Mouse (Mus musculus) heart, embryonic 14.5 days (tissue): Measurements from ENCODE around the gene Ikbip. TPM values are rescaled to one million over a fixed set of nuclear protein-coding genes. Genes with fewer than 3 reads are reported as not detected.

Experiments used
- ATAC-seq: fragments of 200-750 bp; cut with Nextera tagmentation; 2 replicates; pipeline ENCODE4 v1.8.0; 2017; ENCODE audit warnings: low read depth, moderate TSS enrichment; ENCODE audit not compliant: insufficient number of reproducible peaks, insufficient read depth, low FRiP score
- H3K27ac ChIP-seq, 2 experiments: fragments of 200-500 bp in 1 of 2; fragments of 300-500 bp in 1 of 2; sonication (generic) in 1 of 2; replicated peaks in 1 of 2; 2 replicates each; pipeline ENCODE4 v1.5.1; 2012 to 2014; ENCODE audit warnings: low read depth in 2 of 2, low read length in 2 of 2, control low read depth in 1 of 2, mild to moderate bottlenecking in 1 of 2, mixed read lengths in 1 of 2; ENCODE audit not compliant: control insufficient read depth in 1 of 2, insufficient read depth in 1 of 2
- H3K27me3 ChIP-seq: fragments of 300-500 bp; sonication (generic); 2 replicates; pipeline ENCODE4 v1.6.1; 2014; ENCODE audit warnings: mild to moderate bottlenecking, low read length, control low read depth; ENCODE audit not compliant: control insufficient read depth, insufficient read depth
- H3K36me3 ChIP-seq: fragments of 300-500 bp; sonication (generic); 2 replicates; pipeline ENCODE4 v1.6.1; 2014; ENCODE audit warnings: mild to moderate bottlenecking, control low read depth, low read length, mixed read lengths; ENCODE audit not compliant: control insufficient read depth, insufficient read depth
- H3K4me1 ChIP-seq, 2 experiments: fragments of 200-500 bp in 1 of 2; fragments of 300-500 bp in 1 of 2; sonication (generic) in 1 of 2; 2 replicates each; pipeline ENCODE4 v1.6.1; 2012 to 2014; ENCODE audit warnings: low read length in 2 of 2, control low read depth in 1 of 2, mixed read lengths in 1 of 2; ENCODE audit not compliant: control insufficient read depth in 2 of 2, insufficient read depth in 2 of 2
- H3K4me2 ChIP-seq: fragments of 300-500 bp; sonication (generic); 2 replicates; pipeline ENCODE4 v1.6.1; 2014; ENCODE audit warnings: mild to moderate bottlenecking, low read length
- H3K4me3 ChIP-seq, 2 experiments: fragments of 200-500 bp in 1 of 2; fragments of 300-500 bp in 1 of 2; sonication (generic) in 1 of 2; 2 replicates each; pipeline ENCODE4 v1.5.1; 2012 to 2014; ENCODE audit warnings: low read length in 2 of 2, mild to moderate bottlenecking in 2 of 2, control low read depth in 1 of 2, low read depth in 1 of 2, moderate library complexity in 1 of 2; ENCODE audit not compliant: control insufficient read depth in 1 of 2, insufficient read depth in 1 of 2
- H3K9ac ChIP-seq: fragments of 300-500 bp; sonication (generic); 2 replicates; pipeline ENCODE4 v1.6.1; 2014; ENCODE audit warnings: mild to moderate bottlenecking, low read length
- H3K9me3 ChIP-seq: fragments of 300-500 bp; sonication (generic); 2 replicates; pipeline ENCODE4 v1.6.1; 2016; ENCODE audit warnings: low read length, control low read depth; ENCODE audit not compliant: control insufficient read depth
- WGBS: fragments of 180-500 bp; shearing (Covaris S2); extraction: QIAGEN DNeasy Blood & Tissue Kit; methylation state at CpG from one replicate; pipeline ENCODE4 v1.1.7; 2014; 5-methylcytosine and 5-hydroxymethylcytosine counted together
- polyA plus RNA-seq: library from polyadenylated mRNA; unstranded; fragments of >200 nt; fragmentation: Nextera tagmentation; extraction: Ambion mirVana; gene quantifications from 2 replicates; pipeline ENCODE4 v1.2.1, GENCODE M21; 2014

Gene Ikbip
- polyA plus RNA-seq, 1 experiment from 2014 or later = 48.3 TPM

- Histone ChIP-seq H3K27me3 (no peaks in the 10 kb centered on the region), H3K4me1 (no peaks in the 10 kb centered on the region), H3K4me2 (no peak overlapping the region), H3K36me3 (peaks cover 50% of the 10 kb centered on the region), H3K4me3 (no peak overlapping the region), H3K9ac (no peak overlapping the region), H3K9me3 (no peaks in the 10 kb centered on the region), H3K27ac (no peak overlapping the region)
- WGBS = 61% methylated on average over 1 of the region's 1 CpGs
- ATAC-seq = no peak
Measured at GRCm38 (mm10) chr10:91071768-91072167, 11.0 kb upstream of the Ikbip start.

- no peak for ATAC-seq
- H3K9me3 ChIP-seq = no peaks in the 10 kb centered on the region
- no peak overlapping the region for H3K4me2 ChIP-seq
- no peak overlapping the region for H3K27ac ChIP-seq
- peaks cover 52% of the 10 kb centered on the region for H3K36me3 ChIP-seq
- H3K27me3 ChIP-seq = no peaks in the 10 kb centered on the region
- 73% methylated on average over 3 of the region's 3 CpGs for WGBS
- no peak overlapping the region for H3K9ac ChIP-seq
- no peak overlapping the region for H3K4me3 ChIP-seq
- H3K4me1 ChIP-seq = no peaks in the 10 kb centered on the region
Measured at GRCm38 (mm10) chr10:91073345-91073744, 9.4 kb upstream of the Ikbip start.

GRCm38 (mm10) chr10:91076667-91077066 lies 6.1 kb upstream of the Ikbip start:
- 82% methylated on average over 2 of the region's 2 CpGs for WGBS
- no peak for ATAC-seq
- H3K27me3 ChIP-seq = no peaks in the 10 kb centered on the region
- H3K4me3 ChIP-seq = no peak overlapping the region
- H3K27ac ChIP-seq = no peak overlapping the region
- no peak overlapping the region for H3K9ac ChIP-seq
- H3K9me3 ChIP-seq = no peaks in the 10 kb centered on the region
- no peak overlapping the region for H3K4me2 ChIP-seq
- H3K36me3 ChIP-seq = peaks cover 52% of the 10 kb centered on the region
- no peaks in the 10 kb centered on the region for H3K4me1 ChIP-seq

- H3K27ac ChIP-seq = no peak overlapping the region
- H3K4me2 ChIP-seq = peak overlapping the region; percentile 88; the same call in 1 of the 2 replicates
- no peak for ATAC-seq
- 78% methylated on average over 5 of the region's 5 CpGs for WGBS
- peaks cover 0 to 8% of the 10 kb centered on the region in 2 experiments; a peak in 2 of 4 replicates for H3K4me1 ChIP-seq
- H3K4me3 ChIP-seq = no peak overlapping the region
- no peaks in the 10 kb centered on the region for H3K9me3 ChIP-seq
- no peaks in the 10 kb centered on the region for H3K27me3 ChIP-seq
- H3K9ac ChIP-seq = 0 out of 2 replicates have a peak overlapping the region, but pooled peaks have one; percentile 30
- H3K36me3 ChIP-seq = peaks cover 40% of the 10 kb centered on the region
Measured at GRCm38 (mm10) chr10:91080540-91080939, 2.2 kb upstream of the Ikbip start.

GRCm38 (mm10) chr10:91081959-91082507 lies 707 bp upstream of the Ikbip start:
- Histone ChIP-seq H3K36me3 (peaks cover 25% of the 10 kb centered on the region), H3K9me3 (no peaks in the 10 kb centered on the region), H3K4me1 (peaks cover 0 to 8% of the 10 kb centered on the region in 2 experiments; a peak in 2 of 4 replicates), H3K9ac (peak overlapping the region; percentile 91), H3K4me3 (peak overlapping the region; percentile 81 to 95), H3K27me3 (no peaks in the 10 kb centered on the region), H3K27ac (peak overlapping the region; percentile 63 to 89), H3K4me2 (peak overlapping the region; percentile 88)
- WGBS = under 1% methylated on average over 27 of the region's 27 CpGs
- ATAC-seq = peak; percentile 27

- H3K36me3 ChIP-seq = peaks cover 12% of the 10 kb centered on the region
- no peaks in the 10 kb centered on the region for H3K27me3 ChIP-seq
- no peaks in the 10 kb centered on the region for H3K9me3 ChIP-seq
- H3K4me2 ChIP-seq = peak overlapping the region; percentile 88
- no peak for ATAC-seq
- peak overlapping the region; percentile 81 to 95 for H3K4me3 ChIP-seq
- H3K4me1 ChIP-seq = peaks cover 0 to 8% of the 10 kb centered on the region in 2 experiments; a peak in 2 of 4 replicates
- WGBS = 41% methylated on average over 12 of the region's 12 CpGs
- H3K9ac ChIP-seq = peak overlapping the region; percentile 90
- peak overlapping the region; percentile 44 to 89 for H3K27ac ChIP-seq
Measured at GRCm38 (mm10) chr10:91083393-91083927, 720 bp downstream of the Ikbip start.

GRCm38 (mm10) chr10:91092812-91093211 lies 10.1 kb downstream of the Ikbip start:
- ATAC-seq = no peak
- H3K4me1 ChIP-seq = no peaks in the 10 kb centered on the region
- H3K9me3 ChIP-seq = no peaks in the 10 kb centered on the region
- H3K27me3 ChIP-seq = no peaks in the 10 kb centered on the region
- H3K9ac ChIP-seq = no peak overlapping the region
- no peak overlapping the region for H3K4me3 ChIP-seq
- WGBS = 81% methylated on average over 4 of the region's 4 CpGs
- no peak overlapping the region for H3K27ac ChIP-seq
- no peak overlapping the region for H3K4me2 ChIP-seq
- peaks cover 35% of the 10 kb centered on the region for H3K36me3 ChIP-seq
